Mouse (Mus musculus): ENCODE data around the gene Rbm4b.

Rbm4b gene

DNA sequence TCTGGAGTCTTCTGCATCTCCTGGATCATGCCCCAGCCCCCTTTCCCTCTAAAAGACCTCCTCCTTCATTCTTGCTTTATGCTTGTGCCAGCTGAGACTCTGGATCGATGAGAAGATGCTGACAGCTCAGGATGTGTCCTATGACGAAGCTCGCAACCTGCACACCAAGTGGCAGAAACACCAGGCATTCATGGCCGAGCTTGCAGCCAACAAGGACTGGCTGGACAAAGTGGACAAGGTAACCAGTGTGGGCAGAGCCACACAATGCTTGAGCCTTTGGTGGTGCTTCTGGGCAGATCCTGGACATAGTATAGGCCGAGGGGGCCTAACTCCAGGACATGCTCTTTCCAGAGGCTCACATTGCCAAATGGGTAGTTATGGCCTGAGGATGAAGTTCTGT, 16.5 kb upstream of the Rbm4b start:
- TF ChIP-seq CTCF (conservative IDR thresholded peaks at IDR 0.05; ENCODE audit: low read length) = no peak
- no peaks in the 10 kb centered on the region for H3K9me3 ChIP-seq (ENCODE audit: low read length)
- peaks cover 16% of the 10 kb centered on the region; the same call in 1 of the 2 replicates for H3K27me3 ChIP-seq (ENCODE audit: insufficient read depth, low read length)
- H3K4me3 ChIP-seq (replicated peaks; ENCODE audit: low read length) = no peak overlapping the region
- H3K4me1 ChIP-seq (replicated peaks; ENCODE audit: low read depth, low read length) = peaks cover 11% of the 10 kb centered on the region
- H3K36me3 ChIP-seq (ENCODE audit: insufficient read depth, low read length) = peaks cover 46% of the 10 kb centered on the region

DNA sequence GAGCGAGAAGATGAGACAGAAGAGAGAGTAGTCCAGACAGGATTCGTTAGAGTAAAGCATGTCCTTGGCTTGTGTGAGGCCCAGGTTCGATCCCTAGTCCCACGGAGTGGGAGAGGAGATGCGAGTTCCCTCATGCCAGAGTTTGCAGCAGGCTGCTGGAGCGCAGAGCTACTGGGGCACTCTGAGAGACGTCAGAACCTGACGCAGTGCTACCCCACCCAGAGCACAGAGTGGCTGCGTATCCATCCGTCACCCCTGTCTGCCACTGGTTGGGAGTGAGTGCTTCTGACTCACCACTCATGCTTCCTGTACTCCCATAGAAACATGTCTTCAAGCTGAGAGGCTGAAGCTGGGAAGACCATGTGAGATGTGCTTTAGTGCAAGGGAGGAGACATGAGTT, 14.8 kb upstream of the Rbm4b start:
- peaks cover 16% of the 10 kb centered on the region; the same call in 1 of the 2 replicates for H3K27me3 ChIP-seq (ENCODE audit: insufficient read depth, low read length)
- peaks cover 11% of the 10 kb centered on the region for H3K4me1 ChIP-seq (replicated peaks; ENCODE audit: low read depth, low read length)

DNA sequence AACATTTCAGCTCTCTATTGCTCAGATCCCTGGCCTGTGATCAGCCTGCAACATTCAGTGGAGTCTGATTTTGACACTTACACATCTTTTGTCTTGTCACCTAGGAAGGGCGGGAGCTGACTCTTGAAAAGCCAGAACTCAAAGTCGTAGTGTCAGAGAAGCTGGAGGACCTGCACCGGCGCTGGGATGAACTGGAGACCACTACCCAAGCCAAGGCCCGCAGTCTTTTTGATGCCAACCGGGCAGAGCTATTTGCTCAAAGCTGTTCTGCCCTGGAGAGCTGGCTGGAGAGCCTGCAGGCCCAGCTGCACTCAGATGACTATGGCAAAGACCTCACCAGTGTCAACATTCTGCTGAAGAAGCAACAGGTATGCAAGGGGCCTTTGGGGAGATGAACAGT, 14.1 kb upstream of the Rbm4b start:
- no peak for TF ChIP-seq NANOG (IDR thresholded peaks at IDR 0.05; ENCODE audit: borderline replicate concordance, low read length)
- no peak for TF ChIP-seq POU5F1 (IDR thresholded peaks at IDR 0.05; ENCODE audit: borderline replicate concordance, low read length)
- TF ChIP-seq CTCF (conservative IDR thresholded peaks at IDR 0.05; ENCODE audit: low read length) = no peak

More for the DNA sequence above, 14.8 kb upstream of the Rbm4b start:
- Histone ChIP-seq H3K36me3 (ENCODE audit: insufficient read depth, low read length) (peaks cover 62% of the 10 kb centered on the region), H3K4me3 (replicated peaks; ENCODE audit: low read length) (no peak overlapping the region), H3K9me3 (ENCODE audit: low read length) (no peaks in the 10 kb centered on the region)
- TF ChIP-seq CTCF (conservative IDR thresholded peaks at IDR 0.05; ENCODE audit: low read length) (no peak), POU5F1 (IDR thresholded peaks at IDR 0.05; ENCODE audit: borderline replicate concordance, low read length) (no peak), NANOG (IDR thresholded peaks at IDR 0.05; ENCODE audit: borderline replicate concordance, low read length) (no peak)

DNA sequence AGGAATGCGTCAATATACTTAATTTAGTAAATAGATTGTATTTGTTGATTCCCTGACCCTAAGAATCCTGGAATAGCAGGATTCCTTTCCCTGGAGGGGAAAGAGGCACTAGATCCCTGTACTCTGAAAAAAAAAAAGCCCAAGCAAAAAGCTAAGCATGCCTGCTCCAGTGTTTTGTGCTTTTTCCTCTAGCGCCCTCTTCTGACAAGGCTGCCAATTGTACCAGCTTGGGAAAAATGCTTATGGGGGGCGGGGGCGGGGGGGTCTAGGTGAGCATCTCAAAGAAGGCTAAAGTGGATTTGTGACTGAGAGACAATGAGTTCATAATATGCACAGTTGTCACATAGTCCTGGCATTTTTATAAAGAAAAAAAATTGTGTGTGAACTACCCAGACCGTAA, 12.8 kb upstream of the Rbm4b start:
- no peaks in the 10 kb centered on the region for H3K9me3 ChIP-seq (ENCODE audit: low read length)
- TF ChIP-seq CTCF (conservative IDR thresholded peaks at IDR 0.05; ENCODE audit: low read length) = peak; percentile 37; the same call in 1 of the 2 replicates
- no peak for TF ChIP-seq POU5F1 (IDR thresholded peaks at IDR 0.05; ENCODE audit: borderline replicate concordance, low read length)
- TF ChIP-seq NANOG (IDR thresholded peaks at IDR 0.05; ENCODE audit: borderline replicate concordance, low read length) = no peak
- no peaks in the 10 kb centered on the region for H3K4me1 ChIP-seq (replicated peaks; ENCODE audit: low read depth, low read length)
- no peak overlapping the region for H3K4me3 ChIP-seq (replicated peaks; ENCODE audit: low read length)
- H3K36me3 ChIP-seq (ENCODE audit: insufficient read depth, low read length) = peaks cover 83% of the 10 kb centered on the region
- H3K27me3 ChIP-seq (ENCODE audit: insufficient read depth, low read length) = 0 out of 2 replicates have a peak, but pooled peaks cover 2% of the 10 kb centered on the region

More for the DNA sequence above, 14.1 kb upstream of the Rbm4b start:
- Histone ChIP-seq H3K27me3 (ENCODE audit: insufficient read depth, low read length) (peaks cover 12% of the 10 kb centered on the region; the same call in 1 of the 2 replicates), H3K36me3 (ENCODE audit: insufficient read depth, low read length) (peaks cover 70% of the 10 kb centered on the region), H3K9me3 (ENCODE audit: low read length) (no peaks in the 10 kb centered on the region), H3K4me1 (replicated peaks; ENCODE audit: low read depth, low read length) (peaks cover 11% of the 10 kb centered on the region), H3K4me3 (replicated peaks; ENCODE audit: low read length) (no peak overlapping the region)

DNA sequence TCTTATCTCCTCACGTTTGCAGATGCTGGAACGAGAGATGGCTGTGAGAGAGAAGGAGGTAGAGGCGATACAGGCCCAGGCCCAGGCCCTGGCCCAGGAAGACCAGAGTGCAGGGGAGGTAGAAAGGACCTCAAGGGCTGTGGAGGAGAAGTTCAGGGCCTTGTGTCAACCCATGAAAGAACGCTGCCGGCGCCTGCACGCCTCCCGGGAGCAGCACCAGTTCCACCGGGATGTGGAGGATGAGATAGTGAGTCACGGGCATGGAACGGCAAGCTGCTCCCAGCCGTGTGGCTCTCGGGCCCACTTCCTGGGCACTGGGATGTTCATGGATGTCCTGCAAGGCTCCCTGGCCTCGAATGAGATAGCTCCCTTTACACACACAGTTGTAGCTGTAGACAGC, 12.3 kb upstream of the Rbm4b start:
- peaks cover 87% of the 10 kb centered on the region for H3K36me3 ChIP-seq (ENCODE audit: insufficient read depth, low read length)
- peaks cover 5% of the 10 kb centered on the region for H3K4me1 ChIP-seq (replicated peaks; ENCODE audit: low read depth, low read length)
- TF ChIP-seq POU5F1 (IDR thresholded peaks at IDR 0.05; ENCODE audit: borderline replicate concordance, low read length) (no peak), CTCF (conservative IDR thresholded peaks at IDR 0.05; ENCODE audit: low read length) (no peak), NANOG (IDR thresholded peaks at IDR 0.05; ENCODE audit: borderline replicate concordance, low read length) (no peak)
- H3K4me3 ChIP-seq (replicated peaks; ENCODE audit: low read length) = no peak overlapping the region
- H3K9me3 ChIP-seq (ENCODE audit: low read length) = no peaks in the 10 kb centered on the region
- H3K27me3 ChIP-seq (ENCODE audit: insufficient read depth, low read length) = 0 out of 2 replicates have a peak, but pooled peaks cover 2% of the 10 kb centered on the region

DNA sequence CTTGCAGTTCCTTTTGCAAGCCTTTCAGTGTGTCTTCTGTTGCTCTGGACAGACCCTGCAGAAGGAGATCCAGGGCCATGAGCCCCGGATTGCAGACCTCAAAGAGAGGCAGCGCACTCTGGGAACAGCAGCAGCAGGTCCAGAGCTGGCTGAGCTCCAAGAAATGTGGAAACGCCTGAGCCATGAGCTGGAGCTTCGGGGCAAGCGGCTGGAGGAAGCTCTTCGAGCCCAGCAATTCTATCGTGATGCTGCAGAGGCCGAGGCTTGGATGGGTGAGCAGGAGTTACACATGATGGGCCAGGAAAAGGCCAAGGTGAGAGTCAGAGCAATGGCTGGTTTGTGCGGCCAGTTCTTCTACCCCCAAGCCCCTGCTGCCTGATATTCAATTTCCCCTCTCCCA, 11.2 kb upstream of the Rbm4b start:
- H3K4me3 ChIP-seq (replicated peaks; ENCODE audit: low read length) = no peak overlapping the region
- TF ChIP-seq POU5F1 (IDR thresholded peaks at IDR 0.05; ENCODE audit: borderline replicate concordance, low read length) (no peak), CTCF (conservative IDR thresholded peaks at IDR 0.05; ENCODE audit: low read length) (no peak), NANOG (IDR thresholded peaks at IDR 0.05; ENCODE audit: borderline replicate concordance, low read length) (no peak)
- peaks cover 7% of the 10 kb centered on the region for H3K4me1 ChIP-seq (replicated peaks; ENCODE audit: low read depth, low read length)
- H3K27me3 ChIP-seq (ENCODE audit: insufficient read depth, low read length) = 0 out of 2 replicates have a peak, but pooled peaks cover 2% of the 10 kb centered on the region
- peaks cover 87% of the 10 kb centered on the region for H3K36me3 ChIP-seq (ENCODE audit: insufficient read depth, low read length)
- H3K9me3 ChIP-seq (ENCODE audit: low read length) = no peaks in the 10 kb centered on the region

DNA sequence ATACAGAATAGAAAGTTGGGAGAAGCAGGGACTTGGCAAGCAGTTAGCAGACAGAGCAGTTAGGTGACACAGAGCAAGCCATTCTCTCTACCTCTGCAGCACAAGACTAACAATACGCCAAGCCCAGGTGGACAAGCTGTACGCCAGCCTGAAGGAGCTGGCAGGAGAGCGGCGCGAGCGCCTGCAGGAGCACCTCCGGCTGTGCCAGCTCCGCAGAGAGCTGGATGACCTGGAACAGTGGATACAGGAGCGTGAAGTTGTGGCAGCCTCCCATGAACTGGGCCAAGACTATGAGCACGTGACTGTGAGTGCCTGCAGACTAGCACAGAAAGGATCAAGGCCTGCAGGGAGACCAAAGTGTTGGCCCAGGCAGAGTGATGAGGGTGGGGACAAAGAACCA, 10.6 kb upstream of the Rbm4b start:
- H3K36me3 ChIP-seq (ENCODE audit: insufficient read depth, low read length) = peaks cover 87% of the 10 kb centered on the region
- H3K4me3 ChIP-seq (replicated peaks; ENCODE audit: low read length) = no peak overlapping the region
- H3K4me1 ChIP-seq (replicated peaks; ENCODE audit: low read depth, low read length) = peaks cover 7% of the 10 kb centered on the region
- H3K27me3 ChIP-seq (ENCODE audit: insufficient read depth, low read length) = no peaks in the 10 kb centered on the region
- no peak for TF ChIP-seq POU5F1 (IDR thresholded peaks at IDR 0.05; ENCODE audit: borderline replicate concordance, low read length)
- TF ChIP-seq CTCF (conservative IDR thresholded peaks at IDR 0.05; ENCODE audit: low read length) = no peak
- TF ChIP-seq NANOG (IDR thresholded peaks at IDR 0.05; ENCODE audit: borderline replicate concordance, low read length) = no peak
- H3K9me3 ChIP-seq (ENCODE audit: low read length) = no peaks in the 10 kb centered on the region

DNA sequence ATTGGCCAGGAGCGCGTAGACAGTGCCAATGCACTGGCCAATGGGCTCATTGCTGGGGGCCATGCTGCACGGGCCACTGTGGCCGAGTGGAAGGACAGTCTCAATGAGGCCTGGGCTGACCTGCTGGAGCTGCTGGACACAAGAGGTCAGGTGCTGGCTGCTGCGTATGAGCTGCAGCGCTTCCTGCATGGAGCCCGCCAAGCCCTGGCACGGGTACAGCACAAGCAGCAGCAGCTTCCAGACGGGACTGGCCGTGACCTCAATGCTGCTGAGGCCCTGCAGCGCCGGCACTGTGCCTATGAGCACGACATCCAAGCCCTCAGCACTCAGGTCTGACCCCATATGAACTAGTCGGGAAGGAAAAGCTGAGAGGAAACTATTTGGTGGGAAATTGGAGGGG, 9.7 kb upstream of the Rbm4b start:
- peaks cover 7% of the 10 kb centered on the region for H3K4me1 ChIP-seq (replicated peaks; ENCODE audit: low read depth, low read length)
- no peak for TF ChIP-seq NANOG (IDR thresholded peaks at IDR 0.05; ENCODE audit: borderline replicate concordance, low read length)
- no peak for TF ChIP-seq POU5F1 (IDR thresholded peaks at IDR 0.05; ENCODE audit: borderline replicate concordance, low read length)
- TF ChIP-seq CTCF (conservative IDR thresholded peaks at IDR 0.05; ENCODE audit: low read length) = no peak
- peaks cover 87% of the 10 kb centered on the region for H3K36me3 ChIP-seq (ENCODE audit: insufficient read depth, low read length)
- H3K4me3 ChIP-seq (replicated peaks; ENCODE audit: low read length) = no peak overlapping the region
- no peaks in the 10 kb centered on the region for H3K27me3 ChIP-seq (ENCODE audit: insufficient read depth, low read length)
- H3K9me3 ChIP-seq (ENCODE audit: low read length) = no peaks in the 10 kb centered on the region

DNA sequence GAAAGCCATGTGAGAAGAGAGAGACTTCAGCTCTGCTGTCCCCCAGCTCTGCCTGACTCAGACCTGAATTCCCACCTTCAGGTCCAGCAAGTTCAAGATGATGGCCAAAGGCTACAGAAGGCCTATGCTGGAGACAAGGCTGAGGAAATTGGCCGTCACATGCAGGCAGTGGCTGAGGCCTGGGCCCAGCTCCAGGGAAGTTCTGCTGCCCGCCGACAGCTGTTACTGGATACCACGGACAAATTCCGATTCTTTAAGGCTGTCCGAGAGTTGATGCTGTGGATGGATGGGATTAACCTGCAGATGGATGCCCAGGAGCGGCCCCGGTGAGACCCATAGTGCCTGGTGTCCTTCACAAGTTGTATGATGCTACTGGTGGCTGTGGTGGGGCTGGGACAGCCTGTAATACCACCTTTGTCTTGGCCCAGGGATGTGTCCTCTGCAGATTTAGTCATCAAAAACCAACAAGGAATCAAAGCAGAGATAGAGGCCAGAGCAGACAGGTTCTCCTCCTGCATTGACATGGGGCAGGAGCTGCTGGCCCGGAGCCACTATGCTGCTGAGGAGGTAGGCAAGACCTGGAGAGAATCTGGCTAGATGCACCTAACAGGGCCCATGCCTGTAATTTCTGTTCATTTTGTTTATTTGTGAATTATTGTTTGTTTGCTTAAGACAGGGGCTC, 8.5 kb upstream of the Rbm4b start:
- Histone ChIP-seq H3K9me3 (ENCODE audit: low read length) (no peaks in the 10 kb centered on the region), H3K36me3 (ENCODE audit: insufficient read depth, low read length) (peaks cover 87% of the 10 kb centered on the region), H3K4me3 (replicated peaks; ENCODE audit: low read length) (no peak overlapping the region), H3K4me1 (replicated peaks; ENCODE audit: low read depth, low read length) (peaks cover 7% of the 10 kb centered on the region), H3K27me3 (ENCODE audit: insufficient read depth, low read length) (no peaks in the 10 kb centered on the region)
- no peak for TF ChIP-seq CTCF (conservative IDR thresholded peaks at IDR 0.05; ENCODE audit: low read length)
